Mouse (Mus musculus) CH12.LX (cell line): ENCODE measurements around the gene Arpp21.

ENCODE experiments used
- CTCF ChIP-seq, 2 experiments: IDR thresholded peaks in 1 of 2; conservative IDR thresholded peaks in 1 of 2; 2 replicates each; pipeline ENCODE4 v1.5.1; 2011 to 2012; ENCODE audit warnings: low read depth in 2 of 2, low read length in 2 of 2, improper control_type of control experiment in 1 of 2, inconsistent platforms in 1 of 2, mild to moderate bottlenecking in 1 of 2, moderate library complexity in 1 of 2
- E2F4 ChIP-seq: IDR thresholded peaks from 2 replicates; pipeline ENCODE4 v1.6.1; 2011; ENCODE audit warnings: low read depth, low read length, improper control_type of control experiment; ENCODE audit not compliant: insufficient replicate concordance
- ELF1 ChIP-seq: IDR thresholded peaks from 2 replicates; pipeline ENCODE4 v1.6.1; 2014; ENCODE audit warnings: low read depth, mild to moderate bottlenecking, inconsistent platforms, low read length, improper control_type of control experiment
- EP300 ChIP-seq: IDR thresholded peaks from 2 replicates; pipeline ENCODE4 v1.6.1; 2011; ENCODE audit warnings: low read length, improper control_type of control experiment
- ETS1 ChIP-seq: conservative IDR thresholded peaks from 2 replicates; pipeline ENCODE4 v1.6.1; 2012; ENCODE audit warnings: low read depth, mild to moderate bottlenecking, inconsistent platforms, low read length, improper control_type of control experiment, moderate library complexity
- HCFC1 ChIP-seq: IDR thresholded peaks from 2 replicates; pipeline ENCODE4 v1.6.1; 2012; ENCODE audit warnings: low read depth, mild to moderate bottlenecking, inconsistent platforms, low read length, improper control_type of control experiment
- JUND ChIP-seq: conservative IDR thresholded peaks from 2 replicates; pipeline ENCODE4 v1.6.1; 2011; ENCODE audit warnings: low read depth, low read length, improper control_type of control experiment
- MAX ChIP-seq: IDR thresholded peaks from 2 replicates; pipeline ENCODE4 v1.6.1; 2011; ENCODE audit warnings: low read length, improper control_type of control experiment
- POLR2A ChIP-seq: IDR thresholded peaks from 2 replicates; pipeline ENCODE4 v1.6.1; 2011; ENCODE audit warnings: low read depth, mild to moderate bottlenecking, improper control_type of control experiment, low read length
- POLR2AphosphoS2 ChIP-seq: IDR thresholded peaks from 2 replicates; pipeline ENCODE4 v1.6.1; 2011; ENCODE audit warnings: low read depth, low read length, improper control_type of control experiment
- TCF12 ChIP-seq: IDR thresholded peaks from 2 replicates; pipeline ENCODE4 v1.6.1; 2014; ENCODE audit warnings: low read depth, mild to moderate bottlenecking, inconsistent platforms, low read length, improper control_type of control experiment
- USF2 ChIP-seq: conservative IDR thresholded peaks from 2 replicates; pipeline ENCODE4 v1.6.1; 2011; ENCODE audit warnings: low read depth, low read length, improper control_type of control experiment

GRCm38 (mm10) chr9:112233378-112233777 is 2.4 kb downstream of the Arpp21 start:
- TF ChIP-seq MAX: no peak
- no peak for TF ChIP-seq POLR2A
- TF ChIP-seq CTCF (conservative IDR thresholded peaks at IDR 0.05 in 1 of 2, IDR thresholded peaks at IDR 0.05 in 1 of 2; ENCODE audit: low read depth in 2 of 2, low read length in 2 of 2): no peak
- no peak for TF ChIP-seq EP300
- TF ChIP-seq USF2: no peak
- TF ChIP-seq TCF12: no peak
- no peak for TF ChIP-seq ELF1
- no peak for TF ChIP-seq ETS1
- no peak for TF ChIP-seq HCFC1
- no peak for TF ChIP-seq E2F4
- no peak for TF ChIP-seq JUND
- TF ChIP-seq POLR2AphosphoS2: no peak
